Mouse (Mus musculus) subcutaneous adipose tissue, adult 2 months (tissue): ENCODE data around the gene Ndufb5. TPM values are rescaled to one million over a fixed set of nuclear protein-coding genes. Genes with fewer than 3 reads are reported as not detected.

Experiments
- polyA plus RNA-seq: library from polyadenylated mRNA; depleted of rRNA; stranded (reverse); fragments of >200 nt; gene quantifications from 2 replicates; pipeline ENCODE4 v1.2.3, GENCODE M21; 2012; ENCODE audit warnings: low replicate concordance; rRNA removed

Gene Ndufb5
- 207 and 208 TPM in 2 replicates for polyA plus RNA-seq

GRCm38 (mm10) chr3:32736244-32737171 lies at the start of gene Ndufb5:
TSS of gene Ndufb5 (plus strand) at chr3:32736990.

GRCm38 (mm10) chr3:32705647-32706348 lies 31.0 kb upstream of the Ndufb5 start, which contains the start of gene Actl6a:
TSS of gene Actl6a (plus strand) at chr3:32706298.

DNA sequence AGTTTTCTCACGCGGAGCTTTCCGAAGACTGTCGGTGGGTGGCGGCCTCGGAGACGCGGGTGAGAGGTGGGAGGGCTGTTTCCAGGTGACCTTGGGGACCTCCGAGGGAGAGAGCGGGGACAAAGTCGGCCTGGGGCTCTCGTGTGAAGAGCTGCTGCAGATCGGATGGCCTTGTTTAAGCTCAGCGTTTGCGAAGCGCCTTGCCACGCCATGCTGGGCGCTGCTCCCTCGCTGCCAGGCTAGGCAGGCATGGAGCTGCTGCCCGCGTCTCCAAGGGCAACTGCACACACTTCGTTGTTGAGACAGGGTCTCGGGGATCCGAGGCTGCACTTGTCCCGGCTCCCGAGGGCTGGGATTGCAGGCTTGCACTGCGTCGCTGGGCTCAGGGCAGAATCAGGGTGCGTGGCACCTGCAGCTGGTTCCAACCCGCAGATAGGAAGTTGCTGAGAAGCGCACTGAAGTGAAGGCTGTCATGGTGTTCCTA lies 424 bp downstream of the Ndufb5 start, which contains the start of gene Mrpl47:
TSS of gene Mrpl47 (minus strand) at position 434 of the 484 bp plus-strand sequence.

Other genes with a start within 250 kb of the Ndufb5 start
- gene Kcnmb3, start 244.8 kb upstream of the Ndufb5 start, polyA plus RNA-seq, result not detected in 2 replicates
- gene Zfp639, start 226.7 kb upstream of the Ndufb5 start, polyA plus RNA-seq, result 29.5 and 33.6 TPM in 2 replicates
- gene Mfn1, start 207.5 kb upstream of the Ndufb5 start, polyA plus RNA-seq, result 13.5 and 14.5 TPM in 2 replicates
- gene Gnb4, start 120.4 kb upstream of the Ndufb5 start, polyA plus RNA-seq, result 58.7 and 68.2 TPM in 2 replicates
- 17.5 and 24.8 TPM in 2 replicates for gene Actl6a, start 30.7 kb upstream of the Ndufb5 start, polyA plus RNA-seq
- gene Mrpl47, start 615 bp downstream of the Ndufb5 start, polyA plus RNA-seq, result 2.8 and 3.2 TPM in 2 replicates
- 1.6 and 7.2 TPM in 2 replicates for gene Usp13, start 80.6 kb downstream of the Ndufb5 start, polyA plus RNA-seq